Mouse (Mus musculus): Measurements from ENCODE around the gene Slpi.

GRCm38 (mm10) chr2:164435216-164436090 lies 46.6 kb upstream of the Slpi start:
- TF ChIP-seq MXI1 (IDR thresholded peaks at IDR 0.05; ENCODE audit: low read depth, low read length) (no peak), GATA1 (IDR thresholded peaks at IDR 0.05; ENCODE audit: low read depth, low read length) (no peak), CTCF (IDR thresholded peaks at IDR 0.05 in 2 of 3, conservative IDR thresholded peaks at IDR 0.05 in 1 of 3; ENCODE audit: control insufficient read depth in 1 of 3, insufficient read depth in 1 of 3, low read depth in 2 of 3, low read length in 3 of 3, poor library complexity in 1 of 3, severe bottlenecking in 1 of 3) (no peak), E2F4 (IDR thresholded peaks at IDR 0.05; ENCODE audit: borderline replicate concordance, low read depth, low read length) (no peak), UBTF (IDR thresholded peaks at IDR 0.05; ENCODE audit: borderline replicate concordance, insufficient read depth, low read depth, low read length) (no peak), ZKSCAN1 (IDR thresholded peaks at IDR 0.05; ENCODE audit: low read depth, low read length) (no peak), ETS1 (IDR thresholded peaks at IDR 0.05; ENCODE audit: low read depth, low read length) (no peak), POLR2A (IDR thresholded peaks at IDR 0.05; ENCODE audit: control insufficient read depth in 1 of 2, insufficient read depth in 1 of 2, low read depth in 1 of 2, low read length in 2 of 2, poor library complexity in 1 of 2) (no peak), SMC3 (IDR thresholded peaks at IDR 0.05; ENCODE audit: low read depth, low read length) (no peak)

All from MEL (cell line).